Mouse (Mus musculus) embryonic facial prominence, embryonic 10.5 days (tissue): ENCODE measurements around the gene Pgpep1. TPM values are rescaled to one million over a fixed set of nuclear protein-coding genes. Genes with fewer than 3 reads are reported as not detected.

Experiments used
- DNase-seq: peaks from one replicate; pipeline ENCODE4 v3.0.0-alpha.2; 2017; ENCODE audit warnings: low spot score
- H3K27ac ChIP-seq: fragments of 300-500 bp; sonication (generic); replicated peaks from 2 replicates; pipeline ENCODE4 v1.5.1; 2016; ENCODE audit warnings: mild to moderate bottlenecking
- H3K27me3 ChIP-seq: fragments of 300-500 bp; sonication (generic); replicated peaks from 2 replicates; pipeline ENCODE4 v1.6.1; 2016; ENCODE audit warnings: low read depth, mild to moderate bottlenecking; ENCODE audit not compliant: poor library complexity, severe bottlenecking
- H3K36me3 ChIP-seq: fragments of 300-500 bp; sonication (generic); replicated peaks from 2 replicates; pipeline ENCODE4 v1.6.1; 2016; ENCODE audit warnings: mild to moderate bottlenecking, moderate library complexity
- H3K4me1 ChIP-seq: fragments of 300-500 bp; sonication (generic); 2 replicates; pipeline ENCODE4 v1.6.1; 2016
- H3K4me3 ChIP-seq: fragments of 300-500 bp; sonication (generic); 2 replicates; pipeline ENCODE4 v1.5.1; 2016; ENCODE audit warnings: mild to moderate bottlenecking, moderate library complexity
- H3K9me3 ChIP-seq: fragments of 300-500 bp; sonication (generic); 2 replicates; pipeline ENCODE4 v1.6.1; 2016; ENCODE audit warnings: mild to moderate bottlenecking
- WGBS: fragments of 180-500 bp; shearing (Covaris S2); methylation state at CpG from one replicate; pipeline ENCODE4 v1.1.7; 2016; 5-methylcytosine and 5-hydroxymethylcytosine counted together
- polyA plus RNA-seq: library from polyadenylated mRNA; unstranded; fragments of >200 nt; fragmentation: Nextera tagmentation; extraction: Ambion mirVana; gene quantifications from 2 replicates; pipeline ENCODE4 v1.2.1, GENCODE M21; 2016

Pgpep1 gene
- polyA plus RNA-seq, 1 experiment from 2014 or later = 51.8 TPM

GRCm38 (mm10) chr8:70671615-70672324 lies 11.6 kb upstream of the Pgpep1 start:
- H3K27ac ChIP-seq = peak overlapping the region; percentile 95
- no peaks in the 10 kb centered on the region for H3K27me3 ChIP-seq
- H3K9me3 ChIP-seq = 0 out of 2 replicates have a peak, but pooled peaks cover 4% of the 10 kb centered on the region
- H3K36me3 ChIP-seq = peaks cover 8% of the 10 kb centered on the region
- WGBS = 61% methylated on average over 10 of the region's 10 CpGs
- no peak for DNase-seq
- H3K4me1 ChIP-seq = peaks cover 33% of the 10 kb centered on the region
- peak overlapping the region; percentile 67; the same call in 1 of the 2 replicates for H3K4me3 ChIP-seq

GRCm38 (mm10) chr8:70667071-70667470 lies 6.9 kb upstream of the Pgpep1 start:
- no peaks in the 10 kb centered on the region for H3K27me3 ChIP-seq
- H3K36me3 ChIP-seq = no peaks in the 10 kb centered on the region
- peaks cover 11% of the 10 kb centered on the region for H3K4me1 ChIP-seq
- H3K4me3 ChIP-seq = no peak overlapping the region
- H3K9me3 ChIP-seq = 0 out of 2 replicates have a peak, but pooled peaks cover 4% of the 10 kb centered on the region
- DNase-seq = no peak
- no peak overlapping the region for H3K27ac ChIP-seq
- 78% methylated on average over 5 of the region's 5 CpGs for WGBS

GRCm38 (mm10) chr8:70665599-70665998 lies 5.4 kb upstream of the Pgpep1 start:
- DNase-seq = no peak
- H3K4me1 ChIP-seq = peaks cover 11% of the 10 kb centered on the region; the same call in 1 of the 2 replicates
- H3K27ac ChIP-seq = peak overlapping the region; percentile 16
- no peaks in the 10 kb centered on the region for H3K27me3 ChIP-seq
- 0 out of 2 replicates have a peak, but pooled peaks cover 4% of the 10 kb centered on the region for H3K9me3 ChIP-seq
- no peaks in the 10 kb centered on the region for H3K36me3 ChIP-seq
- 59% methylated on average over 2 of the region's 2 CpGs for WGBS
- H3K4me3 ChIP-seq = no peak overlapping the region

- Histone ChIP-seq H3K27me3 (no peaks in the 10 kb centered on the region), H3K9me3 (0 out of 2 replicates have a peak, but pooled peaks cover 4% of the 10 kb centered on the region), H3K4me1 (peaks cover 20% of the 10 kb centered on the region), H3K36me3 (no peaks in the 10 kb centered on the region), H3K27ac (no peak overlapping the region), H3K4me3 (no peak overlapping the region)
- no peak for DNase-seq
- 84% methylated on average over 3 of the region's 3 CpGs for WGBS
Measured at GRCm38 (mm10) chr8:70664631-70665030, 4.4 kb upstream of the Pgpep1 start.

- Histone ChIP-seq H3K4me1 (peaks cover 30% of the 10 kb centered on the region), H3K36me3 (no peaks in the 10 kb centered on the region), H3K27ac (peak overlapping the region; percentile 54; the same call in 1 of the 2 replicates), H3K9me3 (0 out of 2 replicates have a peak, but pooled peaks cover 4% of the 10 kb centered on the region), H3K4me3 (no peak overlapping the region), H3K27me3 (no peaks in the 10 kb centered on the region)
- DNase-seq = no peak
- 61% methylated on average over 4 of the region's 4 CpGs for WGBS
Measured at GRCm38 (mm10) chr8:70663691-70664090, 3.5 kb upstream of the Pgpep1 start.

GRCm38 (mm10) chr8:70659604-70660272 lies 450 bp downstream of the Pgpep1 start:
- peak overlapping the region; percentile 80 for H3K4me3 ChIP-seq
- H3K36me3 ChIP-seq = peaks cover 28% of the 10 kb centered on the region
- H3K9me3 ChIP-seq = no peaks in the 10 kb centered on the region
- H3K27ac ChIP-seq = peak overlapping the region; percentile 89
- H3K4me1 ChIP-seq = peaks cover 63% of the 10 kb centered on the region
- peak; percentile 99 for DNase-seq
- H3K27me3 ChIP-seq = no peaks in the 10 kb centered on the region
- 1% methylated on average over 44 of the region's 44 CpGs for WGBS

- H3K36me3 ChIP-seq = peaks cover 35% of the 10 kb centered on the region
- no peaks in the 10 kb centered on the region for H3K27me3 ChIP-seq
- H3K4me3 ChIP-seq = peak overlapping the region; percentile 80
- 2% methylated on average over 31 of the region's 31 CpGs for WGBS
- no peak for DNase-seq
- H3K9me3 ChIP-seq = no peaks in the 10 kb centered on the region
- H3K27ac ChIP-seq = peak overlapping the region; percentile 89
- H3K4me1 ChIP-seq = peaks cover 67% of the 10 kb centered on the region
Measured at GRCm38 (mm10) chr8:70658897-70659603, 1.1 kb downstream of the Pgpep1 start.

- Histone ChIP-seq H3K27ac (peak overlapping the region; percentile 81), H3K4me1 (peaks cover 67% of the 10 kb centered on the region), H3K27me3 (no peaks in the 10 kb centered on the region), H3K9me3 (no peaks in the 10 kb centered on the region), H3K36me3 (peaks cover 43% of the 10 kb centered on the region), H3K4me3 (peak overlapping the region; percentile 80)
- 81% methylated on average over 2 of the region's 2 CpGs for WGBS
- DNase-seq = no peak
Measured at GRCm38 (mm10) chr8:70657739-70658138, 2.4 kb downstream of the Pgpep1 start.

- DNase-seq = no peak
- WGBS = 93% methylated on average over 3 of the region's 3 CpGs
- H3K27me3 ChIP-seq = no peaks in the 10 kb centered on the region
- peak overlapping the region; percentile 80; the same call in 1 of the 2 replicates for H3K4me3 ChIP-seq
- H3K4me1 ChIP-seq = peaks cover 72% of the 10 kb centered on the region
- H3K9me3 ChIP-seq = no peaks in the 10 kb centered on the region
- H3K36me3 ChIP-seq = peaks cover 48% of the 10 kb centered on the region
- peak overlapping the region; percentile 81; the same call in 1 of the 2 replicates for H3K27ac ChIP-seq
Measured at GRCm38 (mm10) chr8:70657214-70657613, 3.0 kb downstream of the Pgpep1 start.

- WGBS = 60% methylated on average over 13 of the region's 13 CpGs
- Histone ChIP-seq H3K27me3 (no peaks in the 10 kb centered on the region), H3K27ac (peak overlapping the region; percentile 81), H3K4me1 (peaks cover 70% of the 10 kb centered on the region), H3K9me3 (no peaks in the 10 kb centered on the region), H3K4me3 (no peak overlapping the region), H3K36me3 (peaks cover 56% of the 10 kb centered on the region)
- DNase-seq = peak; percentile 39
Measured at GRCm38 (mm10) chr8:70656193-70656790, 3.9 kb downstream of the Pgpep1 start.

- peak; percentile 43 for DNase-seq
- Histone ChIP-seq H3K4me3 (peak overlapping the region; percentile 22; the same call in 1 of the 2 replicates), H3K9me3 (no peaks in the 10 kb centered on the region)
Measured at GRCm38 (mm10) chr8:70655469-70655868, 4.7 kb downstream of the Pgpep1 start.

GRCm38 (mm10) chr8:70654121-70654520 lies 6.1 kb downstream of the Pgpep1 start:
- 72% methylated on average over 1 of the region's 1 CpGs for WGBS
- H3K4me1 ChIP-seq = peaks cover 60% of the 10 kb centered on the region
- no peak overlapping the region for H3K4me3 ChIP-seq
- peaks cover 78% of the 10 kb centered on the region for H3K36me3 ChIP-seq
- no peak for DNase-seq
- H3K27me3 ChIP-seq = no peaks in the 10 kb centered on the region
- peak overlapping the region; percentile 81; the same call in 1 of the 2 replicates for H3K27ac ChIP-seq
- H3K9me3 ChIP-seq = no peaks in the 10 kb centered on the region

More at GRCm38 (mm10) chr8:70655469-70655868, 4.7 kb downstream of the Pgpep1 start:
- Histone ChIP-seq H3K36me3 (peaks cover 64% of the 10 kb centered on the region), H3K4me1 (peaks cover 66% of the 10 kb centered on the region), H3K27me3 (no peaks in the 10 kb centered on the region), H3K27ac (peak overlapping the region; percentile 81)
- 16% methylated on average over 2 of the region's 2 CpGs for WGBS
